Mouse (Mus musculus): Measurements from ENCODE around the gene Apoc1.

DNA sequence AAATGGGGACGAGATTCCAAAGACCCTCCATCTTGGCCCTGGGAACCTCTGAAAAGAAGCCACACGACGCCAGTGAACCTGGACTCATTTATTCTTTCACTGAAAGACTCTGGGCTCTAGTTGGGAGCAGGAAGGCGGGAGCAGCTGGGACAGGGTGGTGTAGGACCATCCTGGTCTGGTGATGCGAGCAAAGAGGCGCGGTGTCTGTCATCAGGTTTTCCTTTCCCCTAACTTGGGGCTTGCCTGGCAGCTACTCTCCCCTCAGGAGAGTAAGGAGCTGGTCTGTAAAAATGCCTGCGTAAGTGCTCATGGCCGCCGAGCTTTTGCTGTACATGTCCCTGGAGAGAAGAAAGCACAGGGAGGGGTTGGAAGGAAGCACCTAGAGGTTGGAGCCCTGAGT lies 20.9 kb downstream of the Apoc1 start:
- no peak for TF ChIP-seq POLR2A (IDR thresholded peaks at IDR 0.05; ENCODE audit: low read depth, low read length)
- no peak for TF ChIP-seq CTCF (IDR thresholded peaks at IDR 0.05; ENCODE audit: extremely low read depth, insufficient read length, insufficient replicate concordance, low read depth, low read length)

All from small intestine, adult 2 months (tissue).